ENCODE assay signal across 14 mouse cellular contexts in the genomic region with DNA sequence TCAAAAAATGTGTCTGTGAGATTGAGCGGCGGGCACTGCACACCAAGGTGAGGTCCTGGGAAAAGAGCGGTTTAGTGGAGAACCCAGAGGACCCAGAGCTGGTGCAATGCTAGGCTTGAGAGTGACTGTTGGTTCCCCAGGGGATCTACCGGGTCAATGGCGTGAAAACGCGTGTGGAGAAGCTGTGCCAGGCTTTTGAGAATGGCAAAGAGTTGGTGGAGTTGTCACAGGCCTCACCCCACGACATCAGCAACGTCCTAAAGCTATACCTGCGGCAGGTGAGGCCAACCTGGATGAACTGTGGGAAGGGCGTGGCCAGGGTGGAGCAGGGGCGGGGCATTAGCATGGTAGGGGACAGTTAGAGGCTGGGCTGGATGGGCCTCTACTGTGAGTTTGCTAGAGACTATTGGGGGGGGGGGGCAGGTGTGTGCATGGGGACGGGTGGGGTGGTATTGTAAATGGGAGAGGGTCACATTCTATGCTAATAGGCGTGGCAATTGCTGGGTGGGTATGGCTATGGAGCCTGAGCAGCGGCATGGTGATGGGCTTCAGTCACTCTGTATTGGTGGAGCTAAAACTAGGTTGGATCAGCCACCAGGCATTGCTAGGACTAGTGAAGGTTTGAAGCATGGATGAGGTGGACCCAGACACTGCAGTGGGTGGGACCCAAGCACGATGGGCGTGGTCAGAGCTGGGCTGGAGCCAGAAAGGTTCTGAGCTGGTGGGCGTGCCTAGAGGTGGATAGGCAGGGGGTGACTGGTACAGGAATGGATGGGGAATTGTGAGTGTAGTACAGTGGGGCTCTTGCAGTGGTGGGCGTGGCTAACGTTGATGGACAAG. TPM values are rescaled to one million over a fixed set of nuclear protein-coding genes. Genes with fewer than 3 reads are reported as not detected.
DNase-seq lines count a peak whose midpoint lies in the region; ATAC-seq and TF ChIP-seq lines count a peak whose summit lies in the region.
"Had no signal": no experiment of that assay in that cellular context is flagged by ENCODE, and none has a peak within 500 bp of the region (broad histone marks: within the 10 kb centered on the region; RNA-seq: fewer than 3 reads in every experiment).

No protein-coding gene starts in this region.

- WGBS in lung, embryonic 16.5 days = 71% methylated on average over 20 of the region's 20 CpGs
- 61% methylated on average over 20 of the region's 20 CpGs for WGBS in intestine, postnatal 0 days
- WGBS in stomach, embryonic 16.5 days = 68% methylated on average over 20 of the region's 20 CpGs
- 72% methylated on average over 20 of the region's 20 CpGs for WGBS in heart, embryonic 11.5 days (ENCODE audit: insufficient replicate concordance)

- ATAC-seq in lung, embryonic 16.5 days (ENCODE audit: low read depth) = peak; percentile 8; the same call in 1 of the 2 replicates
- peak; percentile 25; the same call in 1 of the 2 replicates for ATAC-seq in intestine, postnatal 0 days
- ATAC-seq in stomach, embryonic 16.5 days (ENCODE audit: insufficient read depth, low FRiP score) = peak; percentile 37; the same call in 1 of the 2 replicates
- ATAC-seq in heart, embryonic 11.5 days (replicated peaks; ENCODE audit: insufficient number of reproducible peaks, low FRiP score, low TSS enrichment) = no peak; the same call in 1 of the 2 replicates

- no peaks in the 10 kb centered on the region for H3K27me3 ChIP-seq in lung, embryonic 16.5 days (ENCODE audit: control insufficient read depth, insufficient read depth, low read depth, low read length)
- H3K27me3 ChIP-seq in intestine, postnatal 0 days (replicated peaks; ENCODE audit: control insufficient read depth, insufficient read depth, low read length) = no peaks in the 10 kb centered on the region
- no peaks in the 10 kb centered on the region for H3K27me3 ChIP-seq in stomach, embryonic 16.5 days (ENCODE audit: control insufficient read depth, insufficient read depth, low read length)
- no peaks in the 10 kb centered on the region for H3K27me3 ChIP-seq in heart, embryonic 11.5 days (ENCODE audit: control insufficient read depth, insufficient read depth, low read length)
- H3K27me3 ChIP-seq: neural tube, embryonic 13.5 days had no signal

- H3K4me2 ChIP-seq in lung, embryonic 16.5 days (ENCODE audit: low read depth, low read length) = no peak overlapping the region
- H3K4me2 ChIP-seq in intestine, postnatal 0 days (replicated peaks; ENCODE audit: low read depth) = no peak overlapping the region
- H3K4me2 ChIP-seq in stomach, embryonic 16.5 days (ENCODE audit: low read depth, low read length) = no peak overlapping the region
- no peak overlapping the region for H3K4me2 ChIP-seq in heart, embryonic 11.5 days
- H3K4me2 ChIP-seq: neural tube, embryonic 13.5 days had no signal

- no peak for TF ChIP-seq CTCF in intestine, postnatal 0 days (IDR thresholded peaks at IDR 0.05; ENCODE audit: low read depth)

- no peak overlapping the region for H3K27ac ChIP-seq in lung, embryonic 16.5 days (ENCODE audit: low read length)
- no peak overlapping the region for H3K27ac ChIP-seq in intestine, postnatal 0 days (ENCODE audit: low read depth, low read length)
- H3K27ac ChIP-seq in stomach, embryonic 16.5 days (ENCODE audit: low read length) = no peak overlapping the region
- no peak overlapping the region for H3K27ac ChIP-seq in heart, embryonic 11.5 days (ENCODE audit: low read depth, low read length)
- H3K27ac ChIP-seq: forebrain, embryonic 10.5 days; neural tube, embryonic 13.5 days had no signal

- 0 out of 2 replicates have a peak, but pooled peaks cover 2% of the 10 kb centered on the region for H3K36me3 ChIP-seq in lung, embryonic 16.5 days (ENCODE audit: control insufficient read depth, insufficient read depth, low read length)
- no peaks in the 10 kb centered on the region for H3K36me3 ChIP-seq in intestine, postnatal 0 days (ENCODE audit: control insufficient read depth, insufficient read depth)
- no peaks in the 10 kb centered on the region for H3K36me3 ChIP-seq in stomach, embryonic 16.5 days (ENCODE audit: control insufficient read depth, insufficient read depth, low read length)
- H3K36me3 ChIP-seq in heart, embryonic 11.5 days (ENCODE audit: control insufficient read depth, insufficient read depth, low read length) = no peaks in the 10 kb centered on the region
- H3K36me3 ChIP-seq: neural tube, embryonic 13.5 days had no signal

- H3K9ac ChIP-seq in lung, embryonic 16.5 days (ENCODE audit: low read length) = no peak overlapping the region
- H3K9ac ChIP-seq in intestine, postnatal 0 days (ENCODE audit: low read depth, low read length) = no peak overlapping the region
- no peak overlapping the region for H3K9ac ChIP-seq in stomach, embryonic 16.5 days (ENCODE audit: low read length)
- no peak overlapping the region for H3K9ac ChIP-seq in heart, embryonic 11.5 days (ENCODE audit: low read depth, low read length)
- H3K9ac ChIP-seq: neural tube, embryonic 13.5 days had no signal

- peaks cover 13% of the 10 kb centered on the region for H3K4me1 ChIP-seq in lung, embryonic 16.5 days (replicated peaks; ENCODE audit: control insufficient read depth, insufficient read depth, low read length)
- H3K4me1 ChIP-seq in intestine, postnatal 0 days (replicated peaks; ENCODE audit: control insufficient read depth, insufficient read depth, low read length) = 0 out of 2 replicates have a peak, but pooled peaks cover 3% of the 10 kb centered on the region
- H3K4me1 ChIP-seq in stomach, embryonic 16.5 days (ENCODE audit: control insufficient read depth, insufficient read depth, low read length) = peaks cover 19% of the 10 kb centered on the region
- peaks cover 9% of the 10 kb centered on the region for H3K4me1 ChIP-seq in heart, embryonic 11.5 days (ENCODE audit: control insufficient read depth, insufficient read depth, low read length)
- H3K4me1 ChIP-seq: neural tube, embryonic 13.5 days had no signal

- H3K4me3 ChIP-seq in lung, embryonic 16.5 days (ENCODE audit: low read length) = no peak overlapping the region
- no peak overlapping the region for H3K4me3 ChIP-seq in intestine, postnatal 0 days (ENCODE audit: low read depth, low read length)
- no peak overlapping the region for H3K4me3 ChIP-seq in stomach, embryonic 16.5 days (replicated peaks; ENCODE audit: low read length)
- no peak overlapping the region for H3K4me3 ChIP-seq in heart, embryonic 11.5 days (ENCODE audit: low read depth, low read length)
- H3K4me3 ChIP-seq: forebrain, embryonic 10.5 days; neural tube, embryonic 13.5 days had no signal

- no peaks in the 10 kb centered on the region for H3K9me3 ChIP-seq in lung, embryonic 16.5 days (ENCODE audit: control insufficient read depth, low read length)
- H3K9me3 ChIP-seq in intestine, postnatal 0 days (ENCODE audit: control insufficient read depth) = no peaks in the 10 kb centered on the region
- no peaks in the 10 kb centered on the region for H3K9me3 ChIP-seq in stomach, embryonic 16.5 days (replicated peaks; ENCODE audit: control insufficient read depth, low read length)
- no peaks in the 10 kb centered on the region for H3K9me3 ChIP-seq in heart, embryonic 11.5 days (replicated peaks; ENCODE audit: control insufficient read depth, low read length)
- H3K9me3 ChIP-seq: forebrain, embryonic 10.5 days; neural tube, embryonic 13.5 days had no signal

- no peak for DNase-seq in lung, postnatal 4 days
- peak; percentile 36 for DNase-seq in NIH3T3 (ENCODE audit: low read depth)
- DNase-seq in lung, postnatal 14 days = no peak
- DNase-seq: cerebellum, postnatal 10 days; heart, postnatal 4 days; kidney, adult 2 months; lung, postnatal 10 days; right cerebral cortex, adult 18-20 months had no signal

RNA-seq across cellular contexts. Expression of gene Arhgap45, which starts 11.4 kb away (rescaled TPM):
- polyA plus RNA-seq in lung, embryonic 16.5 days (2015; fragmentation: Nextera tagmentation; extraction: Ambion mirVana) = 18.1 and 21.8 TPM in 2 replicates
- polyA plus RNA-seq in intestine, postnatal 0 days (2015; fragmentation: Nextera tagmentation; extraction: Ambion mirVana) = 1.2 and 1.3 TPM in 2 replicates
- 7.8 and 9.7 TPM in 2 replicates for polyA plus RNA-seq in stomach, embryonic 16.5 days (2015; fragmentation: Nextera tagmentation; extraction: Ambion mirVana)
- 6.2 and 7.5 TPM in 2 replicates for polyA plus RNA-seq in heart, embryonic 11.5 days (2014; fragmentation: Nextera tagmentation; extraction: Ambion mirVana)

RNA-seq across cellular contexts. Expression of gene Polr2e, which starts 11.7 kb away (rescaled TPM):
- 194 and 210 TPM in 2 replicates for polyA plus RNA-seq in lung, embryonic 16.5 days (2015; fragmentation: Nextera tagmentation; extraction: Ambion mirVana)
- 90.0 and 98.5 TPM in 2 replicates for polyA plus RNA-seq in intestine, postnatal 0 days (2015; fragmentation: Nextera tagmentation; extraction: Ambion mirVana)
- 174 and 180 TPM in 2 replicates for polyA plus RNA-seq in stomach, embryonic 16.5 days (2015; fragmentation: Nextera tagmentation; extraction: Ambion mirVana)
- 160 and 182 TPM in 2 replicates for polyA plus RNA-seq in heart, embryonic 11.5 days (2014; fragmentation: Nextera tagmentation; extraction: Ambion mirVana)

RNA-seq across cellular contexts. Expression of gene Gpx4, which starts 19.1 kb away (rescaled TPM):
- polyA plus RNA-seq in lung, embryonic 16.5 days (2015; fragmentation: Nextera tagmentation; extraction: Ambion mirVana) = 554 and 585 TPM in 2 replicates
- 1,519 and 1,523 TPM in 2 replicates for polyA plus RNA-seq in intestine, postnatal 0 days (2015; fragmentation: Nextera tagmentation; extraction: Ambion mirVana)
- polyA plus RNA-seq in stomach, embryonic 16.5 days (2015; fragmentation: Nextera tagmentation; extraction: Ambion mirVana) = 445 and 507 TPM in 2 replicates
- 711 and 729 TPM in 2 replicates for polyA plus RNA-seq in heart, embryonic 11.5 days (2014; fragmentation: Nextera tagmentation; extraction: Ambion mirVana)

RNA-seq across cellular contexts. Expression of gene Abca7, which starts 31.6 kb away (rescaled TPM):
- polyA plus RNA-seq in lung, embryonic 16.5 days (2015; fragmentation: Nextera tagmentation; extraction: Ambion mirVana) = 4.9 and 5.6 TPM in 2 replicates
- polyA plus RNA-seq in intestine, postnatal 0 days (2015; fragmentation: Nextera tagmentation; extraction: Ambion mirVana) = 2.2 and 2.5 TPM in 2 replicates
- polyA plus RNA-seq in stomach, embryonic 16.5 days (2015; fragmentation: Nextera tagmentation; extraction: Ambion mirVana) = 6.3 and 7.4 TPM in 2 replicates
- polyA plus RNA-seq in heart, embryonic 11.5 days (2014; fragmentation: Nextera tagmentation; extraction: Ambion mirVana) = 2.1 and 2.8 TPM in 2 replicates

RNA-seq across cellular contexts. Expression of gene Cnn2, which starts 39.5 kb away (rescaled TPM):
- polyA plus RNA-seq in lung, embryonic 16.5 days (2015; fragmentation: Nextera tagmentation; extraction: Ambion mirVana) = 401 and 405 TPM in 2 replicates
- polyA plus RNA-seq in intestine, postnatal 0 days (2015; fragmentation: Nextera tagmentation; extraction: Ambion mirVana) = 109 and 117 TPM in 2 replicates
- 333 and 334 TPM in 2 replicates for polyA plus RNA-seq in stomach, embryonic 16.5 days (2015; fragmentation: Nextera tagmentation; extraction: Ambion mirVana)
- polyA plus RNA-seq in heart, embryonic 11.5 days (2014; fragmentation: Nextera tagmentation; extraction: Ambion mirVana) = 405 and 420 TPM in 2 replicates
